Mouse (Mus musculus) adrenal gland, postnatal 14 days (tissue): ENCODE data around the gene Ilk. TPM values are rescaled to one million over a fixed set of nuclear protein-coding genes. Genes with fewer than 3 reads are reported as not detected.

Source experiments
- DNase-seq: peaks from one replicate; pipeline ENCODE4 v3.0.0; 2021; ENCODE audit warnings: mixed read lengths
- total RNA-seq: library from RNA; stranded (reverse); gene quantifications from 2 replicates; pipeline ENCODE4 v1.2.3, GENCODE M21; 2021

Gene Ilk
- total RNA-seq, 1 experiment from 2014 or later = 133 TPM

DNA sequence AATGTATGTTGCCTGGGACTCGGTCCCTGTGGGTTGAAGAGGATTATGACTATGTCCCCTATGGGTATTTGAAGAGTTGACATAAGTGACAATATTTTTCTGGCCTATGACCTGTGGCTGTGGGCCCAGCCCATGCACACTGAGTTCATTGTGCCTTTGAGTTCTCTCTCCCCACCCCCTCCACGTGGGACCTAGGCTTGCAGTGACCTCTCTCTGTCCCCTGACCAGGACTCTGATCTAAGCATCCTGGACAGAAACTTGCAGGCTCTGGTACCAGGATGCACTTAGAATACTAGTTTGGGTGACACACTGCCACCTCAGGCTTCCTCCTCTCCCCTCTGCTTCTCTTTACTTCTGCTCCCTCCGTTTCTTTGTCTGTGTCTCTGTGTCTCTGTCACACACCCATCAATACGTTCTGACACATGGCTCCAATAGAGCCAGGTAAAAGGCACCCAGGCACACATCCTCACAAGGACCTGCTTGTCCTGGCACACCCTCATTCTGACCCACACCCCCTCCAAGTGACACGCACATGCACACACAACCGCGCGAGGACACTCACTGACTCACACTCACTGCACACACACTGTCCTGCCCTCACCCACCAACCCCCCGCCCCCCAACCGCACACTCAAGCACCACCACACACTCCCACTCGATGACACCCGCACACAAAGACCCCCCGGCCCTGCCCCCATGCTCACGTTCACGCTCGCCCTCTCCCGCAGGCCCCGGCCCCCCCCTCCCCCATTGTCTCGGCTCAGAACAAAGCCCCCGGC, 50.3 kb downstream of the Ilk start:
- DNase-seq = no peak

DNA sequence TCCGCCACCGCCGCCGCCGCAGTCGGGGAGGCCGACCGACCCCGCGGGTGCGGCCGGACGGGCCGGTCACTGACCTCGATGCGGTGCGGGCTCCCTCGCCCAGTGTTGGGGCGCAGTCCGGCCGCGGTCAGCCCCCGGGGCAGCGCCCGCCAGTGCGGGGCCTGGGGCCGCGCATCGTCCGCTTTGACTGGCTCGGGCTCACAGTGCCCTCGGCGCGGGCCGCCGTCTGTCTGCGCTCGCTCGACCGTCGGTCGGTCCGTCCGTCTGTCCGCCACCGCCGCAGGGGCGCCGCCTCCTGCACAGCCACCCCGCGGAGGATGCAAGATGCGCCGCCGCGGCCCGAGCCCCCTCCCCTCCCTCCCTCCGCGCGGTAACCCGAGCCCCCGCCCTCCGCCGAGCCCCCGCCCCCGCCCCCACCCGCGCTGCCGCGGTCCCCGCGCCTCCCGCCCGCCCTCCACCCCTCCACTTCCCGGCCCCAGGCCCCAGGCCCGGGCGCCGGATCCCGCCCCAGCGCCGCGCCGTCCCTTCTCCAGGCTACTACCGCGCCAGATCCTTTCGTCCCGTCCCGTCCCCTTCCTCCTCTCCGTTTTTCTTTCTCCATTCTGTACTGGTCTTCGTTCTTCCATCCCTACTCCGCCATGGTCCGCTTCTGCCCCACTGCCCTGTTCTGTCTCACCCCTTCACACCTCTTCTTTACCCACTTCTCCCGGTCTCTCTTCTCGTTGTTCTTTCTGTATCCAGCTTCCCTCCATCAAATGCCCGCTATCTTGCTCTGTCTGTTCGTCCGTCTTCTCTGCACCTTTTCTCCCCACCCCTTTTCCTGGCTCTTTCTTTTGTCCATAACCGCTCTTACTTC, 51.1 kb downstream of the Ilk start, which contains the start of gene Dchs1:
Dchs1 (minus strand) TSS at position 370 of the 856 bp plus-strand sequence.
- DNase-seq = peak; percentile 30

GRCm38 (mm10) chr7:105791147-105791546, 54.8 kb downstream of the Ilk start:
- DNase-seq = no peak

Other genes starting within 250 kb of the Ilk start
- gene Smpd1, start 182.2 kb upstream of the Ilk start, total RNA-seq = 61.5 and 76.3 TPM in 2 replicates
- gene Apbb1, start 154.9 kb upstream of the Ilk start, total RNA-seq = 14.1 and 19.4 TPM in 2 replicates
- 31.2 and 508 TPM in 2 replicates for gene Hpx, start 136.5 kb upstream of the Ilk start, total RNA-seq
- gene Trim3, start 103.0 kb upstream of the Ilk start, total RNA-seq = 32.5 and 47.2 TPM in 2 replicates
- gene Timm10b, start 96.5 kb upstream of the Ilk start, total RNA-seq = 130 and 136 TPM in 2 replicates
- gene Arfip2, start 96.2 kb upstream of the Ilk start, total RNA-seq = 58.4 and 68.2 TPM in 2 replicates
- 7.3 and 11.9 TPM in 2 replicates for gene Gm45799, start 96.0 kb upstream of the Ilk start, total RNA-seq
- 2.0 and 2.8 TPM in 2 replicates for gene Dnhd1, start 85.8 kb upstream of the Ilk start, total RNA-seq
- gene Rrp8, start 793 bp downstream of the Ilk start, total RNA-seq = 16.2 and 19.3 TPM in 2 replicates
- gene Taf10, start 7.8 kb downstream of the Ilk start, total RNA-seq = 161 and 179 TPM in 2 replicates
- gene Tpp1, start 15.6 kb downstream of the Ilk start, total RNA-seq = 74.8 and 75.4 TPM in 2 replicates
- 11.7 and 14.6 TPM in 2 replicates for gene Dchs1, start 51.1 kb downstream of the Ilk start, total RNA-seq
- gene Mrpl17, start 74.5 kb downstream of the Ilk start, total RNA-seq = 198 and 209 TPM in 2 replicates
- gene Gm4070, start 217.4 kb downstream of the Ilk start, total RNA-seq = 6.0 and 6.3 TPM in 2 replicates